Mouse (Mus musculus) spleen, adult 2 months (tissue): ENCODE results near the gene Zwilch.

Experiments
- CTCF ChIP-seq: fragments of 200-500 bp; IDR thresholded peaks from 2 replicates; pipeline ENCODE4 v1.5.1; 2011; ENCODE audit warnings: mild to moderate bottlenecking, inconsistent platforms; ENCODE audit not compliant: insufficient read depth, insufficient read length, insufficient replicate concordance; ENCODE audit errors: extremely low read depth
- POLR2A ChIP-seq: fragments of 200-500 bp; IDR thresholded peaks from 2 replicates; pipeline ENCODE4 v1.6.1; 2011; ENCODE audit warnings: low read depth, low read length, inconsistent platforms

DNA sequence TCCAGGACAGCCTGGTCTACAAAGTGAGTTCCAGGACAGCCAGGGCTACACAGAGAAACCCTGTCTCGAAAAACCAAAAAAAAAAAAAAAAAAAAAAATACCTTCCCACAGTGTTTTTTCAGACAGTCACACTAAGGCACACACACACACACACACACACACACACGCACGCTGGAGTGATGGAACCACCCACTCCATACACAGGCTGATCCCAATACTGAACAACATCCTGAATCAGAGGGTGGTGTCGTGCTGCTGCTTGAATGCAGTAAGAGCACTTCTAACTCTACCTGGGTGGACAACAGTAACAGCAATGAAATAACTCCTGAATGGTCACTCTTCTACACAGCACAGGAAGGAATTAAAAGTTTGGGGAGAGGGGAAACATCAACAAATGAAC lies 48.6 kb upstream of the Zwilch start:
- TF ChIP-seq POLR2A (no peak), CTCF (no peak)
